Mouse (Mus musculus) intestine, embryonic 16.5 days (tissue): ENCODE results near the gene Otub1. TPM values are rescaled to one million over a fixed set of nuclear protein-coding genes. Genes with fewer than 3 reads are reported as not detected.

ENCODE experiments used
- ATAC-seq: fragments of 200-750 bp; cut with Nextera tagmentation; 2 replicates; pipeline ENCODE4 v1.8.0; 2017; ENCODE audit warnings: moderate TSS enrichment, moderate library complexity
- H3K27ac ChIP-seq: fragments of 300-500 bp; sonication (generic); 2 replicates; pipeline ENCODE4 v1.5.1; 2014; ENCODE audit warnings: mild to moderate bottlenecking, low read length
- H3K27me3 ChIP-seq: fragments of 300-500 bp; sonication (generic); replicated peaks from 2 replicates; pipeline ENCODE4 v1.6.1; 2014; ENCODE audit warnings: low read length, control low read depth, mixed read lengths; ENCODE audit not compliant: control insufficient read depth, insufficient read depth
- H3K36me3 ChIP-seq: fragments of 300-500 bp; sonication (generic); 2 replicates; pipeline ENCODE4 v1.6.1; 2014; ENCODE audit warnings: low read length, control low read depth; ENCODE audit not compliant: control insufficient read depth, insufficient read depth
- H3K4me1 ChIP-seq: fragments of 300-500 bp; sonication (generic); 2 replicates; pipeline ENCODE4 v1.6.1; 2014; ENCODE audit warnings: low read length, control low read depth, mixed read lengths; ENCODE audit not compliant: control insufficient read depth, insufficient read depth
- H3K4me2 ChIP-seq: fragments of 300-500 bp; sonication (generic); 2 replicates; pipeline ENCODE4 v1.6.1; 2014; ENCODE audit warnings: low read depth, low read length, control low read depth
- H3K4me3 ChIP-seq: fragments of 300-500 bp; sonication (generic); 2 replicates; pipeline ENCODE4 v1.5.1; 2014; ENCODE audit warnings: mild to moderate bottlenecking, low read length
- H3K9ac ChIP-seq: fragments of 300-500 bp; sonication (generic); 2 replicates; pipeline ENCODE4 v1.6.1; 2014; ENCODE audit warnings: low read depth, low read length
- H3K9me3 ChIP-seq: fragments of 300-500 bp; sonication (generic); 2 replicates; pipeline ENCODE4 v1.6.1; 2016; ENCODE audit warnings: low read length, control low read depth; ENCODE audit not compliant: control insufficient read depth
- WGBS: fragments of 180-500 bp; shearing (Covaris S2); extraction: QIAGEN DNeasy Blood & Tissue Kit; methylation state at CpG from one replicate; pipeline ENCODE4 v1.1.7; 2014; 5-methylcytosine and 5-hydroxymethylcytosine counted together
- polyA plus RNA-seq: library from polyadenylated mRNA; unstranded; fragments of >200 nt; fragmentation: Nextera tagmentation; extraction: Ambion mirVana; gene quantifications from 2 replicates; pipeline ENCODE4 v1.2.1, GENCODE M21; 2015

Gene Otub1
- 162 and 166 TPM in 2 replicates for polyA plus RNA-seq

GRCm38 (mm10) chr19:7205753-7206736 is at the start of gene Otub1:
Gene Otub1, minus strand, starts transcription at chr19:7206316.
- WGBS, result under 1% methylated on average over 78 of the region's 79 CpGs
- peak within 1 kb of the TSS; percentile 92 for H3K9ac ChIP-seq
- H3K36me3 ChIP-seq, result peaks cover 9% of the 10 kb centered on the region; the same call in 1 of the 2 replicates
- peak within 1 kb of the TSS; percentile 88 for H3K4me3 ChIP-seq
- peak; percentile 99 for ATAC-seq
- peak within 1 kb of the TSS; percentile 88 for H3K4me2 ChIP-seq
- H3K9me3 ChIP-seq, result no peaks in the 10 kb centered on the region
- no peaks in the 10 kb centered on the region for H3K27me3 ChIP-seq
- peaks cover 25% of the 10 kb centered on the region for H3K4me1 ChIP-seq
- peak within 1 kb of the TSS; percentile 99 for H3K27ac ChIP-seq

GRCm38 (mm10) chr19:7246021-7246420 is 39.9 kb upstream of the Otub1 start:
- WGBS, result 74% methylated on average over 3 of the region's 3 CpGs
- Histone ChIP-seq H3K36me3 (no peaks in the 10 kb centered on the region), H3K4me3 (no peak overlapping the region), H3K4me2 (no peak overlapping the region), H3K27me3 (no peaks in the 10 kb centered on the region), H3K9ac (no peak overlapping the region), H3K4me1 (no peaks in the 10 kb centered on the region), H3K27ac (no peak overlapping the region), H3K9me3 (no peaks in the 10 kb centered on the region)
- ATAC-seq, result 0 out of 2 replicates have a peak, but pooled peaks have one; percentile 20

- WGBS, result under 1% methylated on average over 78 of the region's 80 CpGs
- peak within 1 kb of the TSS; percentile 77 for H3K27ac ChIP-seq
- peak within 1 kb of the TSS; percentile 84 for H3K9ac ChIP-seq
- peak within 1 kb of the TSS; percentile 73 for H3K4me3 ChIP-seq
- H3K4me2 ChIP-seq, result peak within 1 kb of the TSS; percentile 77
- H3K4me1 ChIP-seq, result peaks cover 3% of the 10 kb centered on the region; the same call in 1 of the 2 replicates
- no peaks in the 10 kb centered on the region for H3K27me3 ChIP-seq
- no peaks in the 10 kb centered on the region for H3K36me3 ChIP-seq
- peak; percentile 97 for ATAC-seq
- no peaks in the 10 kb centered on the region for H3K9me3 ChIP-seq
Observed at GRCm38 (mm10) chr19:7240782-7241690, 34.9 kb upstream of the Otub1 start, which contains the start of gene Naa40. Gene Naa40, minus strand, starts transcription at chr19:7241183.

- under 1% methylated on average over 13 of the region's 13 CpGs for WGBS
- H3K27me3 ChIP-seq, result no peaks in the 10 kb centered on the region
- H3K36me3 ChIP-seq, result no peaks in the 10 kb centered on the region
- peak overlapping the region; percentile 77 for H3K27ac ChIP-seq
- no peaks in the 10 kb centered on the region for H3K9me3 ChIP-seq
- peak overlapping the region; percentile 73 for H3K4me3 ChIP-seq
- ATAC-seq, result 0 out of 2 replicates have a peak, but pooled peaks have one; percentile 1
- peak overlapping the region; percentile 84 for H3K9ac ChIP-seq
- H3K4me1 ChIP-seq, result peaks cover 3% of the 10 kb centered on the region; the same call in 1 of the 2 replicates
- H3K4me2 ChIP-seq, result peak overlapping the region; percentile 77
Observed at GRCm38 (mm10) chr19:7240291-7240690, 34.2 kb upstream of the Otub1 start.

GRCm38 (mm10) chr19:7239574-7239973 is 33.5 kb upstream of the Otub1 start:
- Histone ChIP-seq H3K4me3 (peak overlapping the region; percentile 73; the same call in 1 of the 2 replicates), H3K4me1 (peaks cover 3% of the 10 kb centered on the region; the same call in 1 of the 2 replicates), H3K9me3 (no peaks in the 10 kb centered on the region), H3K27me3 (no peaks in the 10 kb centered on the region), H3K27ac (no peak overlapping the region), H3K4me2 (peak overlapping the region; percentile 77), H3K36me3 (no peaks in the 10 kb centered on the region), H3K9ac (peak overlapping the region; percentile 84; the same call in 1 of the 2 replicates)
- no peak for ATAC-seq
- WGBS, result 88% methylated on average over 3 of the region's 3 CpGs

- Histone ChIP-seq H3K27ac (no peak overlapping the region), H3K27me3 (no peaks in the 10 kb centered on the region), H3K4me2 (no peak overlapping the region), H3K36me3 (peaks cover 3% of the 10 kb centered on the region), H3K4me1 (peaks cover 3% of the 10 kb centered on the region; the same call in 1 of the 2 replicates), H3K9ac (no peak overlapping the region), H3K9me3 (no peaks in the 10 kb centered on the region), H3K4me3 (no peak overlapping the region)
- WGBS, result 93% methylated on average over 4 of the region's 4 CpGs
- no peak for ATAC-seq
Observed at GRCm38 (mm10) chr19:7236742-7237141, 30.6 kb upstream of the Otub1 start.

- no peak for ATAC-seq
- Histone ChIP-seq H3K27me3 (no peaks in the 10 kb centered on the region), H3K4me2 (no peak overlapping the region), H3K4me1 (peaks cover 3% of the 10 kb centered on the region; the same call in 1 of the 2 replicates), H3K36me3 (peaks cover 3% of the 10 kb centered on the region), H3K4me3 (no peak overlapping the region), H3K9ac (no peak overlapping the region), H3K27ac (no peak overlapping the region), H3K9me3 (no peaks in the 10 kb centered on the region)
- 95% methylated on average over 2 of the region's 2 CpGs for WGBS
Observed at GRCm38 (mm10) chr19:7236011-7236410, 29.9 kb upstream of the Otub1 start.

- Histone ChIP-seq H3K9me3 (no peaks in the 10 kb centered on the region), H3K4me1 (peaks cover 3% of the 10 kb centered on the region; the same call in 1 of the 2 replicates), H3K4me3 (no peak overlapping the region), H3K36me3 (peaks cover 3% of the 10 kb centered on the region), H3K27me3 (no peaks in the 10 kb centered on the region), H3K27ac (no peak overlapping the region), H3K9ac (no peak overlapping the region), H3K4me2 (no peak overlapping the region)
- ATAC-seq, result no peak
- 87% methylated on average over 9 of the region's 9 CpGs for WGBS
Observed at GRCm38 (mm10) chr19:7235461-7235860, 29.3 kb upstream of the Otub1 start.
